Mouse (Mus musculus) MN1 (cell line): ENCODE measurements around the gene 2900092C05Rik.

Source experiments
- DNase-seq: peaks from one replicate; pipeline ENCODE4 v3.0.0-alpha.2; 2016; ENCODE audit warnings: low spot score

The 2900092C05Rik gene

DNA sequence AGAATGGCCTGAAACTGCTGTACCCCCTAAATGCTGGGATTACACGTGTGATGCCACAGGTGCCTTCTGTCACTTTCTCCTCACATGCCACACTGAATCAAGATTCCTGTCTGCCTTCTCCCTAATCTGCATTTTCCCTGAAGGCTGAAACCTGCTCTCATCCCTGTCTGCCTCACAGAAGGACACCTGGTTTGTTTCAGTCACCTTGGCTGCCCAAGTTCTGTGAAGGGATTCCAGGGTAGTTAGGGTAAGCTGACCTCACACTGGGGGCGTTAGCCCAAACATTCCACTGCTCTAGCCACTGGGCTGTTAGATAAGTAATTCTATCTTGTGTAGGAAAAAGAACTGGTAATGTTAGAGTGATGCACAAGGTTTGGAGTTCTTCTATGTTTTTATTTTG, at the start of gene 2900092C05Rik:
TSS of gene 2900092C05Rik (plus strand) at position 301 of the 400 bp plus-strand sequence.
- DNase-seq: no peak

DNA sequence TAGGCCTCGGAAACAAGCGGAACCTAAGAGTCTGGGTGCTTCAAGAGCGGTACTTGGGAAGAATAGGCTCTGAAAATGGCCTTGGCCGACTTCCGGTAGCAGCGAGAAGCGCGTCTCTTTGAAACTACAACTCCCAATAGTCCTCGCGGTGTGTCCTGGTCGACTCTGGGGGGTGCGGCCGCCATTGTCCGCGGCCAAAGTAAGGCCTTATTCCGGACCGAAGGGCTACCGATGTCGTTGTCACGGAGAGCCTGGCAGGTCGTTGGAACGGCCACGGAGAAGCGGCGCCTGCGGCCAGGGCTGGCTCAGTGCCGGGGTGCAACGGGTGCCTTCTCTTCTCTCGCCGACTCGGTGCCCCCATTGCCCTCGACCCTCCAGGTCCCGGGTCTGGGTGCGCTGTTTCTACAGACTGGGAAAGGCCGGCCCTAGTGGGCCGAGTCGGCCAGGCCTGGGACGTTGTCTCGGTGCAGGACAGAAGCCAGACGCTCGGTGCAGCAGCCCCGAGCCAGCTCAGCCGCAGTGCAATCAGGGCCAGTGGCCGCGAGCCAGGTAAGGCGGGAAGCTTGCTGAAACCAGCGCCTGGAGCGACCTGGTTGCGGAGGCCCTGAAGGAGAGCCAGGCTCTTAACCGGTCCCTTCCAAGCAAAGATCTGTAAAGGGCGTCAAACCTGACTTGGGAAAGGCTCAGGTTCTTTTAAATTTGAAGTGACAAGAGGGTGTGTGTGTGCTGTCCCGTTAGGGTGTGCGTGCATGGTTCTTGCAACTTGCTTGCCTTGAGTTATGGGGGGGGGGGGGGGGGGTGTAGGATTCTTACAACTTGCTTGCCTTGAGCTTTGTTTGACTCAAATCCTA, 33.9 kb upstream of the 2900092C05Rik start, which contains the start of gene Zfp606:
TSS of gene Zfp606 (plus strand) at position 136 of the 851 bp plus-strand sequence.
- peak; percentile 91 for DNase-seq

DNA sequence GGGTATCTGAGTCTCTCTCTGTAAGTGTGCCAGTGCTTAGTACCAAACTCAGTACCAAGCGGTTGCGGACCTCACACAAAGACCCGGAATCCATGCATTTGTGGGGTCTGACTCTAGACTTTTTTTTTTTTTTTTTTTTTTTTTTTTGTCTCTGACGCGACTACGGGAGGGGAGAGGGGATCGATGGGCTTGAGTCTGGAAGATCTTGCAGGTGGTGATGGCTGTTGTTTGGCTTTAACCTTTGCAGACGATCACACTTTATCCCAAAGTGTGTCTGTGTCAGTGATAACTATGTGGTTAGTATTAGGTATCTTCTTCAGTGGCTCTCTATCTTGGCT, 33.3 kb upstream of the 2900092C05Rik start:
- peak; percentile 18 for DNase-seq

DNA sequence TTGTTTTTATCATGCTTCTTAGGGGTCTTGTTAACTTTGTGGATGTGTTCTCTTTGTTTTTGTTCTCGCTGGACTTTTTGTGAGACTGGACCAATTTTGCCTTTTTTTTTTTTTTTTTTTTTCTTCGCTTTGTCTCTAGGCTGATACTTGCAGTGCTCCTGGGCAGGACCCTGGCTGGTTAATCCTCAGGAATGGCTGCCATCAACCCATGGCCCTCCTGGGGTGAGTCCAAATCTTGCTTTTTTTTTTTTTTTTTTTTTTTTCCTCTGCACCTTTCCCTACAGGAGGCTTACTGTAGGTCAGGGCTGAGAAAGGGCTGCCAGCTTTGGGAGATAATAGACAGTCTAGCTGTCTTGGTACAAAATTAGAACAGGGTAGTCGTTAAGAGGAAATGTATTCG, 32.8 kb upstream of the 2900092C05Rik start:
- DNase-seq: no peak

DNA sequence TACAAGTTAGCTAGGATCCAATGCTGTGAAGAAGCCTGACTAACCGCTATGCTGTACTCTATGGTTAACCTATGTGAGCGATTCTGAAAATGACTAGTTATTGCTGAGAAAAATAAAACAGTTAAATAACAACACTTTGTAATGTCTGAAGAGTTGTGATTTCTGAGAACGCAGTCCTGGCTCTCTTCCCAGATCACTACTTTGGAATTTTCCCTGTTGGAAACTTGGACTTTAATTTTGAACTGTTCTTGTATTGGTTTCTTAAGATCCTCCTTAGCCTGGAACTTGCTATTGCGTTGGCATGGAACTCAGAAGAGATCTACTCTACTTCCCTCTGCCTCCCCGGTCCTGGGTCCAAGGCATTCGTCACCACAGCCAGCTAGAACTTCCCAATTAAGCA, 28.5 kb upstream of the 2900092C05Rik start:
- no peak for DNase-seq

DNA sequence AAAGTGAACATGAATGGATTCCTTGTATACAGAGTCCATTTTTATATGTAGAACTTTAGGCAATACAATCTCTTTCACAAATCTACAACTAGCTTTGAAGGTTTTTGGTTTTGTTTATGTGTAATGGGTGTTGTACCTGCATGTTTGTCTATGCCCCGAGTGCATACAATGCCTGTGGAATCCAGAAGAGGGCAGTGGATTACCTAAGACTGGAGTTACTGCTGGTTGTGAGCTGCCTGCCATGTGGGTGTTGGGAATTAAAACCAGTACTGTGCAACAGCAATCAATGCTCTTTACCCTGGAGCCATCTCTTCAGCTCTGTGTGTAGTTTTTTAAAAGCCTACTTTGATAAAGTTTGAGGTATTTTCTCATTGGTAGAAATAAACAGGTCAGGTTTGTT, 26.4 kb upstream of the 2900092C05Rik start:
- DNase-seq: no peak

DNA sequence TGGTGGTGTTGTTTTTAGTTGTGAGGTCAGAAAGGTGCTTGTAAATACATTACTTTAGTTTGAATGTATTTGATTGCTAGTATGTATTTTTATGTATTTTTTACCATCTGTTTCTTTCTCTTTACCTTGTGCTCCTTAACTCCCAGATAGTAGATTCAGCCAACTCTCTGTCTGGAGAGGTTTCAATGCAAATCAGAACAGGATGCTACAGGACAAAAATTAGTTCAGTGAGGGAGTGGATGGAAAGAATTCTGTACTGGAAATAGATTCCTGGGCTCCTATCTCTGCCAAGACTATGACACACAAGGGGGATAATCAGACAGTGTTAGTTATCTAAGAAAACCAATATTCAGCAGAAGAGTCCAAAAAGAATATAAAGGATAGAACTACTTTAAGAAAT, 25.6 kb upstream of the 2900092C05Rik start:
- no peak for DNase-seq

DNA sequence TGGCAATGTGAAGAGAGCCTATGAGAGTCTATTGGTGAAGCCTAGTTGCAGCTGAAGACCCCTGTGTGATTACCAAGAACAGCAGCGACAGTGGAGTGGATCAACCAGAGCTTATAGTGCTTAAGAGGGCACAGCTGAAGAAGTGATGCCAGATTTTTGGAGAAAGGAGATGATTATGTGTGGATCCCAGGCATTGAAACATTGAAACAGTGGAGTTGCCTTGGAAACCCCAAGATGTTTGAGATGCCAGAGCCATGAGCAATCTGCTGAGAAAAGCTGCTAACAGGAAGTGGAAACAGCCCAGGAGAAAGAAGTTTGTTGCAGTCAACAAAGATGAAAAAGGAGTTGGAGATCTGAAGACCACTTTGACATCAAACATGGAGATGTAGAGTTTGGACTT, 1.4 kb upstream of the 2900092C05Rik start:
- no peak for DNase-seq
